Mouse (Mus musculus) gastrocnemius, adult 8-10 months (tissue): ENCODE measurements around the gene Tmppe. TPM values are rescaled to one million over a fixed set of nuclear protein-coding genes. Genes with fewer than 3 reads are reported as not detected.
A peak's percentile ranks its signal among the peaks of the same experiment; 100 is the strongest.
"Not testable (repeated sequence)": the region's sequence is repeated elsewhere in the genome, so short reads cannot be mapped to it uniquely, and the experiment has no call there.

Experiments
- DNase-seq, 2 experiments: peaks; one replicate each; pipeline ENCODE4 v3.0.0; 2022; ENCODE audit warnings: low spot score in 2 of 2
- total RNA-seq, 4 experiments: library from RNA; stranded (reverse); gene quantifications; 2 replicates each; pipeline ENCODE4 v1.2.4; 2022

Gene Tmppe
- total RNA-seq: 1 to 10 TPM; 1.1 to 1.7 (median 1.4) TPM

DNA sequence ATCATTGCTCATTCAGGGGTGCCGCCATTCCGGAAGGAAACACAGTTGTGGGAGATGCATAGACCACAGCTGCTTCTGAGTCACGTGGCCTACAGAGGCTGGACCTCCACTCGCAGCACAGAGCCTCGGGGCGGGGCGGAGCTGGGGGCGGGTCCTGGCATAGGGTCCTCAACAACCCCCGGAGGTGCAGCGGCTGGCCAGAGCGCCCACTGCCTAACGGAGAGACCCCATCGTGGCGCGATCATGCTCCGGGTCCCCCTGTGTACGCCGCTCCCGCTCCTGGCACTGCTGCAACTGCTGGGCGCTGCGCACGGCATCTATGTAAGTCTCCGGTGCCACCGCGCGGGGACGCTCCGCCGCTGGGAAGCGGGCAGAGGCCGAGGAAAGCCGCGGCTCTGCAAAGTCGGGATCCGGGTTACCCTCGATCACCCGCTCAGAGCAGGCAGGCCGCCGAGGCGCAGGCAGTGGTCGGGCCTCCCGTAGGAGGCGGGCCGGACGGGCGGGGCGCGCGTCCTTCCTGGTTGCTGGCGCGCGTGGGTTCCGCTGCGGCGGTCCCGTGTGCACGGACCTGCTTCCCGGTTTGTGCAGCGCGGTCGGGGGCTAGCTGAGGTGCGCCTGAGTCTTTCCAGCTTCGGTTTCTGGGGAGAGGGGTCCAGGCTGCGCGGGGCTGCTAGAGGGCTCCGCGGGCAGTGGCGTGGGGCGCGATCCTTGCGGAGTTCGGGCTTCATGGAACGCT lies at the start of gene Tmppe, which contains the start of gene Glb1:
Gene Tmppe, plus strand, starts transcription at position 157 of the 736 bp plus-strand sequence.
Gene Glb1, plus strand, starts transcription at position 128 of the 736 bp plus-strand sequence.
- peak; percentile 55 to 59 for DNase-seq

DNA sequence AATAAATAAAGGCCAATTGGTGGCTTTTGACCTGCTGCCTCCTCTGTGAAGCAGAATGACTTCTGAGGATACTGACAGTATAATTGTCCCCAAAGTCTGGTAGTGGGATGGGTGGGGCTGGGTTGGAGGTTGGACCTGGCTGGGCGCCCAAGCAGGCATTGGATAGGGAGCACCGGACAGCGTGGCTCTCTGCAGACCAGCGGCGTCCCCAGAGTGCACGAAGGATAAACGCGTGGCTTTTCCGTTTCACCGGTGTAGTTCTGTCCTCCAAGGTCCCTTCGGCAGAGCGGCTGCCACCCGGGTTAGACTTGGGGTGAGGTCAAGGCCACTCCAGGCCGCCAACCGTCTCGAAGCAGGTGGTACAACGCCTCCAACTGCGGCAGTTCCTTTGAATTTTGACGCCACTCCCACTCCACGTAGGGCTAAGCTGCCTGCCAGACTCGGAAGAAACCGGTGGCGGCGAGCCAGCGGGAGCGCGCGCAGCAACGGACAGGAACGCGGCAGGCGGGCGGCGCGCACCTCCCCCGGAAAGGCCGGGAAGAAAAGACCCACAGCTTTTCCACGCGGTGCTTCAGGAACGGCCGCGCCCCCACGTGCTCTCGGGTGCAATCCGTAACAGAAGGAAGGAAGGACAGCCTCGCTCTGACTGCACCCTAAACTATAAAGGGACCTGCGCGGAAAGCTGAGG lies 33.0 kb upstream of the Tmppe start:
- peak; percentile 53 to 66 for DNase-seq

DNA sequence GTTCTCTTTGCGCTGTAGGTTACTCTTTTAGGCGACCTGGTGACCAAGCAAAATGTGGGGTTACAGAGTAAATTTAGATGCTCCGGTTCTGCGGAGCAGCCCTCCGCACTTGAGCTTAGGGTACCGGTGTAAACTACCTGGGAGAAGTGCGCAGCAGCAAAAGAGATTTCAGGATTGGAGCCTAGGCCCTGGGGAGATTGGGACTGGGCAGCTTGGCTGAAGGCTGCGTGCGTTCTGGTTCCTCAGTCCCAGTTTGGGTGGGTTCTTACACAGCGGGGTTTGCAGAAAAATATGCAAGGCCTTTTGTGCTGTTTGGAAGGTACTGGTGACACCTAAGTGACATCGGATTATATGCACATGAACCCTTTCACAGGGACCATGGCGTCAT lies 32.4 kb upstream of the Tmppe start:
- DNase-seq: no peak

DNA sequence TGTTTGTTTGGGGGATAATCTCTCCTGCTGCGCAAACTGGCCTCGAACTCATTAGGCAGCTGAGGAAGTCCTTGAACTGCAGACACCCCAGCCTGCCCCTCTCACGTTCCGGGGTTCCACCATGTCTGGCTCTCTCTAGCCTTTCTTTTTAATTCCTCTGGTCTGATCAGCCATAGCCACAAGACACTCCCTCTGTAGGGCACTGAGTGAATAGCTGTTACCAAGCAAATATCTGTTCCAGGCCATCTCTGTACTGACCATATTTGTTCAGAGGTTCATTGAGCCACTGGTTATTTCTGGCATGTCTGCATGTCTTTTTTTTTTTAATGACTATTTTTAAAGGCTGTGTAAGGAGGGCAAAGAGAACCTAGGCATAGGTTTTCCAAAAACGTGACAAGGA lies 31.5 kb upstream of the Tmppe start:
- not testable (repeated sequence) for DNase-seq

DNA sequence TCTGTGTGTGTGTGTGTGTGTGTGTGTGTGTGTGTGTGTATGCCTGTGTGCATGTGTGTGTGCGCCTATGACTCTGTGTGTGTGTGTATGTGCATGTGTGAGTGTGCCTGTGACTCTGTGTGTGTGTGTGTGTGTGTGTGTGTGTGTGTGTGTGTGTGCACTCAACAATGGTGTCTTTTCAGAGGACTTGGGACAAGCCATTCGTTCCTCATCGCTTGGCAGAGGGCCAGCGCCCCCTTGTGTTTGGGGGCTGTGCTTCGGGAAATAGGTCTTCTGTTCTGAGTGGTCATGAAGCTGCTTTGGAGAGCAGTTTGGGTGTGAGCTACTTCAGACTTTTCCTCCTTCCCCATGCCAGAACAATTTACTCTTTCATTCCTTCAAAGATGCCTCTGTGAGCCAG lies 29.2 kb upstream of the Tmppe start:
- not testable (repeated sequence) for DNase-seq

DNA sequence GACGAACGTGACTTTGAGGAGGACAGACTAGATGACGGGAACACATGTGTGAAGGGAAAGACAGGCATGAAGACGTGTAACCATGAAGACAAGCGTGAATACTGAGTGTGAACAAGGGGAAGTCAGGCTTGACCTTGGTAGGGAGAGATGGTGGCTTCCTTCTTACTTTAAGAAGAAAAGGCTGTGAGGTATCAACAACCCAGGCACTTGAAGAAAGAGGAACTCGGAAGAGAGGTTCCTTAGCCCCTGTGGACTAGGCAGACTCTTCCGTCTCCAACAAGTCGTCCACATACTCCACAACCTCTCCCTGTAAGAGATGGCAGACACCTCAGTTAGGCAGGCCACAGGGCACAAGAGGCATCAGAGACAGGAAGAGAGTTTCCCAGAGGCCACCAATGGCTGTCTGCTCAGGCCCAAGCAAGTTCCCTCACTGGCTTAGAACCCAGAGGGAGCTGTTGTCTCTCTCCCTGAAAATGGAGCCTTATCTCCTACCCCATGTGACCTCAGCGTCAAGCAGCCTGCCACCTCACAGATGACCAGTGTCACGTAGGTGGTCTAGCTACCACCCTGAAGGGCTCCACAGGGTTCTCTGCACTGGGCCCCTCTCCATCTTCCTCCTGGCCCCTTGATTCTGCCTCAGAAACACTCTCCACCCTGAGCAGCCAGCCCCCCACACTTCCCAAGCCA lies 25.5 kb upstream of the Tmppe start:
- no peak for DNase-seq

DNA sequence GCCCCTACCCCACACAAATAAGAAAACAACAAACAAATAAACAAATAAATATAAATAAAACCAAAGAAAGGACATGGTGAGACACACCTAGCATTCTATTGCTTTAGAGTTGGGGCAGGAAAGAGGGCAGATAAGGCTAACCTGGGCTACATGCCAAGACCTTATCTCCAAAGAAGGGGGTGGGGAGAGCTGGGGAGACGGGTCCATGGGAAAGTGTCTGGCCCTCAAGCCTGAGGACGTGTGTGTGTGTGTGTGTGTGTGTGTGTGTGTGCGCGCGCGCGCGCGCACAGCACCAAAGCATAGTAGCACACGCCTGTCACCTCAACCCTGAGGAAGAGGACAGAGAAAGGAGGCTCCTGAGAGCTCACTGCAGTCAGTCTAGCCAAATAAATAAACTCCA lies 23.7 kb upstream of the Tmppe start:
- DNase-seq: no peak

DNA sequence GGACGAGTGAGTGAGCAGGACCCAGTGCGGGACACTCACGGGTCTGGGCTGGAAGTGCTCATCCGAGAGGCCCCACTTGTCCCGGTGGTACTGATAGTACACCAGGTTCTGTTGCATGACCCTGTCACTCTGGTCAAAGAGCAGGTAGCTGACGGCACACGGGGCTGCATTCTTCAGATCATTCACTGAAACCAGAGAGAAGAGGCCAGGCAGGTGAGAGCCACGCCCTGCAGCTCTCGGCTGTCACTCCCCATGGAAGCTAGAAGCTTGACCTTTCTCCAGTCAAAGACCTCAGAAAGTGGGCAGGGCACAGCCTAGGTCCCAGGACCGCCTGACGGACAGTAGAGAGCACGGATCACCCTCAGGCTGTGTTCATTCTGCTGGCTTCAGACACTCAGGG lies 21.0 kb upstream of the Tmppe start:
- no peak for DNase-seq

DNA sequence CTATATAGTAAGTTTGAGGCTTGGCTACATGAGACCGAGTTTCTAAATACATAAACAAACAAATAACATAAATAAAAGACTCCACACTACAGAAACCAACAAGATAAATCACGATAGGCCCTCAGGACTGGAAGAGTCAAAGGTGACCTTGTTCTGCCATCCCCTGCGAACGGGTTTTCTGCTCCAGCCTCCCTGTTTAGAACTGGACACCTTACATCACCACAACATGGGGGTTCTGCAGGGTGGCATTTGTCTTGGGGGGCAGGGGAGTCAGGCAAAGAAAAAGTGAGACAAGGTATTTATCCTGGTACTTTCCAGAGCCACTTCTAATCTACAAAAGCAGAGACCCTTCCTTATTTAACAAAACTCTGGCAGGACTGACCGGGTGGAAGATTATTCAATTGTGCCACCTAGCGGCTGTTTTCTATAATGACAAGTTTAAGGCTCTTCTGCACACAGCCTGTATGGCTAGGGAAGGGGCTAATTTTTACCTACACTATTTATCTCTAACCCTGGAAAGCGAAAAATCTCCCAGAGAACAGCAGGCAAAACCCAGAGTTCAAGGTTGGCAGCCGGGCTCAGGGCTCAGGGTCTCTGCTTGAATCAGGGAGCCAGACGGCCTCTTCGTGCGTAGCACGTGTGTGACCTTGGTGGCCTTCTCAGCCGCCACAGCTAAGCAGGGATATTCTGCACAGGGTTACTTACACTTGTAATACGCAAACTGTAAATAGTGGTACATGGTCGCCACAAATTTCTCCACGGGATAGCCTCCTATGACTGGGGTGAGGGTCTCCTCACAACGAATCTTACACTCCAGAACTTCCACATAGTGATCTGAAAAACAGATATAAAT lies 19.8 kb upstream of the Tmppe start:
- no peak for DNase-seq

DNA sequence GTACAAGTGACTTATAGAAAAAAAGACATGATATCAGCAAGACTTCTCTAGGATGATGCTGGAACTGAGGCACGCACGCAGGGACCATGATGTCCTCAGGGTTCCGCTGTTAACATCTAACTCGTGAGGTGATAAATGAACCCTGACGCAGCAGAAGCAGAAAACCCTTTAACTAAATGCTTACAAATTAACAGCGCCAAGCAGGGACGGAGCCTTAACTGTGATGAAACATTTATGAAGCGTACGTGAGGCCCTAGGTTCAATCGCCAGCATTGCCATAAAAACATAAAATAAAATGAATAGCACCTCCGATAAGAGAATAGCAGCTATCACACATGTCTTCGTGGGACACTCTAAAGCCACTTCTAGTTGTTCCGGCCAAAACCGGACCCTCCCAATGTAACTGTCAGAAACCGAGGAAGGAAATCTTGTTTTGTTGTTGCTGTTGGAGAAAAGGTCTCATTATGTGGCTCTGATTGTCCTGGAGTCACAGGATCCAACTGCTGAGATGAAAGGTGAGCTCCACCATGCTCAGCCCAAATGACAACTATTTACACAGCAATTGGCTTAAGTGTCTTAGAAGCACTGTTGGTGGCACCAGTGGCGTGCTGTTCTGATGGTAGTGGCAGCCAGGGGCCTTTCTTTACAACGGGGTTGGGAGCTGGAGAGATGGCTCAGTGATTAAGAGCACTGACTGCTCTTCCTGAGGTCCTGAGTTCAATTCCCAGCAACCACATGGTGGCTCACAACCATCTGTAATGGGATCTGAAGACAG lies 17.8 kb upstream of the Tmppe start:
- DNase-seq: no peak

DNA sequence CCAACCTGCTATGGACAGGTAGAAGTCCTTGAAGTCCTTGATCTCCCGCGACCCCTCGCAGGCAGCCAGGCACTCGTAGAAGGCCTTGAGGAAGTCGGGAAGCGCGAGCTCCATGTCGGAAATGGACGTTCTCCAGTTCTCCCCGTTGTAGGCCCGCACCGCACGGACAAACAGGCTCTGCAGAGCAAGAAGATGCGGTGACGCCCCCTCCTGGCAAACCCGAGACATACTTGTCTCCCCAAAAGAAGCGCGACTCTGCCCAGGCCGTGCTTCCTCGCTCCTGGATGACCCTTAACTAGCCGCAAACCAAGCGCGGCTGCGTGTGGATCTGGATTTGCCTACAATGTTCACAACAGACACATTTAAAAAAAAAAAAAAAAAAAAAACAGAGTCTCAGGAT lies 16.2 kb upstream of the Tmppe start:
- no peak for DNase-seq

DNA sequence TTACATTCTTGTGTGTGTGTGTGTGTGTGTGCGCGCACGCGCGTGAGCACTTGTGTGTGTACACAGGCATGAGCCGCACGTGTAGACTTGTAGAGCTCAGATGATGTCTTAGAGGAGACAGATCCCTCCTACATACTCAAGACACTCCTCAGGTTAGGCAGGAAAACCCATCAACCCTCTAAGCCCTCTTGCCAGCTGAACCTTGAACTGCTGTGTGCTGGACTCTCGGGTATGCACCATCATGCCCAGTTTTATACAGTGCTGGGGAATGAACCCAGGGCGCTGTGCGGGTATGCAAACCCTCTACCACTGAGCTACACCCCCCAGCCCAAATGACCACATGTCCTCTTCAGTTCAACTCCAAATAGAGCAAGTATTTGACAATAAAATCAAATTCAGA lies 15.7 kb upstream of the Tmppe start:
- no peak for DNase-seq

DNA sequence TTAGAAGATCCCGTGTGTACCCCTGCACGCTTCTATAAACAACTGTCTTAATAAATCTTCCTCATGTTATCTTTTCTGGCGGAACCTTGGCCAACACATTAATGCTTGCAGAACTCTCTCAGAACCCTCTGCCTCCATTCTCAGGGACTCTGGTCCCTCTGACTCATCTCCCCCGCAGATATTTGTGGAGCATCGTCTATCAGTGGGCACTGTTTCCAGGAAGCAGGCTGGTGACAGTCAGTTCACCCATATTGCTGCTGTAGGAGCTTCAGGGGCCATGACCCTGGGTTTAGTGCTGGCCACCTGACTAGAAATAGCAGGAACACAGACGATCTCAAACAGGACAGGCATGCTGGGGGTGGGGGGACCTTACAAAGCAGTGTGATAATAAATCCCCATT lies 13.8 kb upstream of the Tmppe start:
- DNase-seq: no peak

DNA sequence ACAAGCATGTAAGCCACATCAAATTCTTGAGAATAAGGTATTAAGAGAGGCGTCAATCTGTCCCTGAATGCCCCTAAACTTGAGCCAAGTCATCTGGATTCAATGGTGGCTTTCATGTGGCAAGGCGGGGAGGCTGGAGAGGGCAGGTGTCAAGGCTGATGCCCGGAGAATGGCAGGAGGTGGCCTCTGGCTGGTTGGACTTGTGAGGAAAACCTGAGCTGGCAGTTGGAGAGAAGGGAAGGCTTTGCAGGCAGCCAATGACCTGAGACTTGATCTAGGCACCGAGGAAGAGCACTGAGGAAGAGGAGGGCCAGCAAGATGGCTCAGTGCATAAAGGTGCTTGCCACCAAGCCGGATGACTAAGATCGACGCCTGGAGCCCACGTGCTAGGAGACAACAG lies 12.6 kb upstream of the Tmppe start:
- no peak for DNase-seq

DNA sequence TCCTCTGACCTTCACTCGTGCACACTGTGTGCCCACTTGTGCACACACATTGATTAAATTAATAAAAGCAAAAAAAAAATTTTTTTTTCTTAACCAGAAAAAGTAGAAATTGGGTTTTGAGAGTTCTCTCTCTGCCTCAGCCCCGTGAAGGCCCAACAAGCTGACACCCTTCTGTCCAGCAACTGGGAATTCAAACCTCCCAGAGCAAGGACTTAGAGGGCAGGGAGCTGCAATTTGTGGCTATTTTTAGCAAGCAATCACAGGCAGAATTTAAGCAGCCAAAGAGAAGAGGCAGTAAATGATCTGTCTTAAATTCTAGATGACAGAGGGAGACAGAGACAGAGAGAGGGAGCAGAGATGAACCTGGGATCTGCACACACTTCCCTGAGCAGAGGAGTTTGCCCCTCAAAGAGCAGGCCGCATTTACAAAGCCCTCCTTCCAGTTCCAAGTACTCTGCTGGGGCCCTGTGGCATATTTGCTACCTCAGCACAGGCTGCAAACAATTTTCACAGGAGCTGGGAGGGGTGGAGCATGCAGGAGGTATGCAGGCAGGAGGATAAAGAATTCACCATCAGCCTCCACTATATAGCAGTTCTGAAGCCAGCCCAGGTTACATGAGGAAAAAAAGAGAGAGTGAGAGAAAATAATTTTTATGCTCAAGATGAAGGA lies 12.1 kb upstream of the Tmppe start:
- no peak for DNase-seq

DNA sequence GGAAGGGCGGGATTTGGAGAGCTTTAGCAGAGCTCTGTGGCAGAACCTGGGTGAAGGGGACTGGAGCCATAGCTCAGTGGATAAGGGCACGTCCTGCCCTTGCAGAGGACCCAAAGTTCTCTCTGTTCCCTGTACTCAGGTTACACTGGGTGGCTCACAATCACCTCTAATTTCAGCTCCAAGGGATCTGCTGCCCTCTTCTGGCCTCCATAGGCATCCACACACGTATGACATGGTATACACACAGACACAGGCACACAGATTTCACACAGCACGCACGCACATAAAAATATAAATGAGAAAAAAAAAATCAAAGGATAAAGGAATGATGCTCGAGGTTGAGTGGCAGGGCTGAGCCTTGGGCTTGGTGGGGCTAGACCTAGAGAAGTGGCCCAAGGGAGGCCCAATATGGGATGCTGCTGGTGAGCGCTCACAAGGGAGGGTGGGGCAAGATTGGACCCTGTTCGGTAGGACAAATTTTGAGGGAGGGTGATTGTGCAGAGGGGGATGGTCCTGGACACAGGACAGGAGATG lies 11.5 kb upstream of the Tmppe start:
- no peak for DNase-seq

DNA sequence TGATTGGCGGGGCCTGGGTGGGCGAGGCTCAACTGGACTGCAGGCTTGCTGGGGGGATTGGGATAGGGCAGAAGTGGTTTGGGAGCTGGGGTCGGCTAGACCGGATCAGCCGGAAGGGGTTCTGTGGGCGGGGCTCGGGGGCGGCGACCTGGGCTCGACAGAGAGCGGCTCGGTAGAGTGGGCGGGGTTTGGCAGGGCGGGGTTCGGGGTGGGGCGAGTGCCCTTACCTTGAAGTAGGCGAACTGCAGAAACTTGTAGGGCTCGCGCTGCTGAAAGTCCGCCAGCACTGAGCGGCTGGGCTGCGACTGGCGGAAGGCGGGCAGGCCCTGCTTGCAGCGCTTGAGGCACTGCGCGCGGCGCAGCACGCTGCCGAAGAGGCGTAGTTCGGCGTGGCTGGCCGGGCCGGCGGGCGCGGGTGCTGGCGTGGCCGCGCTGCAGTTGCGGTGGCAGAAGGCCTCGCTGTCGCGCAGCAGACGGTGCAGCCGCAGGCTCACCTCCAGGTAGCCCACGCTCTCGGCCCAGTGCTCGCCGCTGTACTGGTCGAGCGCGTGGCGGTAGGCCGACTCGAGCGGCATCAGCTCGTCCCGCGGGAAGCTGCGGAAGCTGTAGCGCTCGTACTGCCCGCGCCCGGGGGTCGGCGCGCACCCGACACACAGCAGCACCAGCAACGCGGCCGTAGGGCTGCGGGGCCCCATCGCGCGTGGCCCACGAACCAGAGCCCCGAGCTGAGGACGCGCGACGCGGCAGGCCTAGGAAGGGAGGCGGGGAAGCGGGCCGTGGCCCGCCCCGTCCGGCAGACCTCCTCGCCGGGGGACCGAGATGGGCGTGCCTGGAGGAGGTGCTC lies 10.8 kb upstream of the Tmppe start, which contains the start of gene Crtap:
Gene Crtap, minus strand, starts transcription at position 771 of the 844 bp plus-strand sequence.
- DNase-seq: peak in 1 of 2 experiments; percentile 32

DNA sequence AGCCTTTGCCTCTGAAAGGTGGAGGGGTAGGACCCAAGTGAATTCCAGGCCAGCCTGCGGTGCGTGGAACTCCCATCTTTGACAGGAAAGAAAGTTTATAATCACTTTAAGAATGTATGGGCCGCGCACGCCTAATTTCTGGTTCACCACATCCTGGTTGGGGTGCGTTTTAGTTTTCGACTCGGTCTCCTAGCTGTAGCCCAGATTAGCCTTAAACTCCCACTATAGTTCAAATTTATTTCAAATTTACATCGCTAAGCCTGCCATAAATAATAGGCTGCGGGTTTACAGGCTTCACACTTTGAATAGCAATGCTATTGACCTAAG lies 10.2 kb upstream of the Tmppe start:
- no peak for DNase-seq

DNA sequence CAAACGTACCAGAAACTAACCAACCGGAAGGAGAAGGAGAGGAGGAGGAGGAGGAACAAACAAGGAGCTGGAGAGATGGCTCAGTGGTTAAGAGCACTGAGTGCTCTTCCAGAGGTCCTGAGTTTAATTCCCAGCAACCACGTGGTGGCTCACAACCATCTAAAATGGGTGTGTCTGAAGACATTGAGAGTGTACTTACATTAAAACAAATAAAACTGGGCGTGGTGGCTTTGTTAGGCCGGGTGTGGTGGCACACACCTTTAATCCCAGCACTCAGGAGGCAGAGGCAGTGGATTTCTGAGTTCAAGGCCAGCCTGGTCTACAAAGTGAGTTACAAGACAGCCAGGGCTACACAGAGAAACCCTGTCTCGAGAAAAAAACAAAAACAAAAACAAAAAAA lies 6.8 kb upstream of the Tmppe start:
- not testable (repeated sequence) for DNase-seq
